Mouse (Mus musculus): ENCODE results near the gene Trpv4.

Gene Trpv4

DNA sequence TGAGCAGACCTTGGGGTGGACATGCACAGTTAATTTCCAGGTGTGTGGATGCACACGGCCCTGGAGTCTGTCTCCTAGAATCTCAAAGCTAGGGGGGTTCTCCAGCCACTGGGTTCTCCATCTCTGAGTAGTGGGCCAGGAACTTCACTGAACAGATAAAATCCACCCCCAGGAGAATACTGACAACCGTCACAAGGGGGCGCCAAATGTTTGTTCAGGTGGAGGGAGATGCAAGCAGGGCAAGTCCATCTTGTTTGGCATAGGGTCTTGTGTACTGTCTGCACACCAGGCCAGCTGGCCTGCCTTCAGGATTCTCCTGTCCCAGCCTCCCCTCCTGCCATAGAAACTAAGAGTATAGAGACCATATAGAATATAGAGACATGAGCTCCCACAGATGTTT is 32.6 kb downstream of the Trpv4 start:
- DNase-seq (ENCODE audit: low read depth in 2 of 2, low spot score in 2 of 2) = peak; percentile 57 to 71

DNA sequence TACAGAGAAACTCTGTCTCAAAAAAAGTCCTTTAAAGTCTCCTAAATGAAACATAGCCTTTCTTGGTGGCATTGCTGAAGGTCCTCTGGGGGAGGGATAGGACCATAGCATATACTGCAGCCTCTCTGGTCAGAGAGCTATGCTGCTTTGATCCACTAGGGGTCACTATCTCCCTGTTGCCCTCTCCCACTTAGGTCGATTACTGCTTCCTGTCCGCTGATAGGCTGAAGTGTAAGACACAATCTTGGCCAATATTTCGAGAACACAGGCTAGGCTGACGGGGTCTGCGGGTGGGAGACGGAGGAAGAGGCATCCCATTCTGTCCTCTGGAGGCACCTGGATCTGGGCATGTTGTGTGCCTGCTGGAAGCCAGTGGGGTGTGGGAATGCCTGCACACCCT is 37.9 kb downstream of the Trpv4 start:
- DNase-seq (ENCODE audit: low read depth in 2 of 2, low spot score in 2 of 2) = no peak

DNA sequence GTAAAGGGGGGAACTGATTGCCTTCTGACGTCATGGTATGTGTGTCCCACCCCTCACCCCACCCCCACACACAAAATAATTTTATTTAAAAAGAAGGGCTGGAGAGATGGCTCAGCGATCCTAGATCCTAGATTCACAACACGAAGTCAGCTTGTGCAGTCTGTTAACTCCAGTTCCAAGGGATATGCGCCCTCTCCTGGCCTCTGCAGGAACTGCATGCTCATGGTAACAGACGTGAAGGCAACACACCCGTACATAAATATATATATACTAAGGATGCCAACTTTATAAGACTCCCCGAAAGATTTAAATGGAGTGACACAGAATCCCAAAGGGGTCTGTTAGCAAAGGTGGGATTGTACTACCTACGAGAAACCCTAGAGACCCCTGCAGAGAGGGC is 39.4 kb downstream of the Trpv4 start:
- peak; percentile 49 to 69 for DNase-seq (ENCODE audit: low read depth in 2 of 2, low spot score in 2 of 2)

DNA sequence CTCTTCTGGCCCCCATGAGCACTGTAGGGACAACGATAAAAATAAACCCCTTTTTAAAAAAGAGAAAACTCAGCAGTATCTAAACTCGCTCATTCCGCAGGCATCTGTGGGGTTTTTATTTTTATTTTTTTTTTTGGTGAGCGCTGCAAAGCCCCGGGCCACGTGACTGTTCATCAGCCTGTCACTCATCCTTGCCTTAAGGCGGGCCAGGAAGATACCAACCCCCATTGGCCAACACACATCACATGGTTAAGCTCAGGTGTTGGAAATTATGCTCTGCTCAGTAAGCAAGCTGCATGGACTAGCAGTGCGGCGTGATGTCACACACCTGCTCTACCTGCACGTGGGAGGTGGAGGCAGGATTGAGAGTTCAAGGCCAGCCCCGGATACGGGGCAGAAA is 40.4 kb downstream of the Trpv4 start:
- no peak for DNase-seq (ENCODE audit: low read depth in 2 of 2, low spot score in 2 of 2)

DNA sequence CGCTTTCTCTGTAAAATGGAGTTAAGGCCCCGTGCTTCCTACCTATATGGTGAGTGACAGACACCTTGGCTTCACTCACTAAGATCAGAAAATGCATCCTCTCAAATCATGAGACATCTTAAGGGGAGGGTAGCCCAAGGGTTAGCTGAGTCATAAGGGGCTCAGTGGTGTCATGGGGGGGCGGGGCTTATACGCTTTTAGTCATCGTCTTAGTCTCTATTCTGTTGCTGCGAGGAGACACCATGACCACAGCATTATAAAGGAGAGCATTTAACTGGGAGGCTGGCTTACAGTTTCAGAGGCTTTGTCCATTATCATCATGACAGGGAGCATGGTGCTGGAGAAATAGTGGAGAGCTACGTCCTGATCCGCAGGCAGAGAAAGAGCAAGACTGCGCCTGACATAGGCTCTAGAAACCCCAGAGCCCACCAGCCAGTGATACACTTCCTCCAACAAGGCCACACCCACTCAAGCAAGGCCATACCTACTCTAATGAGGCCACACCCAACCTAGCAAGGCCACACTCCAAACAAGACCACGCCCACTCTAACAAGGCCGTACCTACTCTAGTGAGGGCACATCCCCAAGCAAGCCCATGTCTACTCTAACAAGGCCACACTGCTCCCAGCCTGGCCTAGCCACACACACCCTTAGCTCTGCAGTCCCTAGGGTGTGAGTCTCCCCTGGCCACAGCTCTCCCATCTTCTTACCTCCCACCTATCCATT is 41.7 kb downstream of the Trpv4 start:
- DNase-seq (ENCODE audit: low read depth in 2 of 2, low spot score in 2 of 2) = no peak

DNA sequence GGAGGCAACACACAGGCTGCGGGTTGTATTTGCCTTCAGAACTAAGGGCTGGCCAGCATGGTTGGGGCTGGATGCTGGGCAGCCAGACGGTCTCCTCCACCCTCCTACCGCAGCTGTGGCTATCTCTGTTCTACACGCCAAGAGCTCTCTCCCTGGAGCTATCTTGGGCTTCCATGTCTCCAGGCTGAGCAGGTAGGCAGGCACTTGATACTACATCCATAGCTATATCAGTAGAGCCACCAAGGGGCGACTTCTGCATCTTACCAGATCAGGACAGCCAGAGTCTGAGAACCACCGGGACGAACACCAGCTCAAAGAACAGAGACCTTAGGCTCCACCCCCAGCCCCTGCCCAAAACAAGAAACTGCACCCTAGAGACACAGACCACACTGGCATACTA is 43.4 kb downstream of the Trpv4 start:
- DNase-seq (ENCODE audit: low read depth in 2 of 2, low spot score in 2 of 2) = no peak

DNA sequence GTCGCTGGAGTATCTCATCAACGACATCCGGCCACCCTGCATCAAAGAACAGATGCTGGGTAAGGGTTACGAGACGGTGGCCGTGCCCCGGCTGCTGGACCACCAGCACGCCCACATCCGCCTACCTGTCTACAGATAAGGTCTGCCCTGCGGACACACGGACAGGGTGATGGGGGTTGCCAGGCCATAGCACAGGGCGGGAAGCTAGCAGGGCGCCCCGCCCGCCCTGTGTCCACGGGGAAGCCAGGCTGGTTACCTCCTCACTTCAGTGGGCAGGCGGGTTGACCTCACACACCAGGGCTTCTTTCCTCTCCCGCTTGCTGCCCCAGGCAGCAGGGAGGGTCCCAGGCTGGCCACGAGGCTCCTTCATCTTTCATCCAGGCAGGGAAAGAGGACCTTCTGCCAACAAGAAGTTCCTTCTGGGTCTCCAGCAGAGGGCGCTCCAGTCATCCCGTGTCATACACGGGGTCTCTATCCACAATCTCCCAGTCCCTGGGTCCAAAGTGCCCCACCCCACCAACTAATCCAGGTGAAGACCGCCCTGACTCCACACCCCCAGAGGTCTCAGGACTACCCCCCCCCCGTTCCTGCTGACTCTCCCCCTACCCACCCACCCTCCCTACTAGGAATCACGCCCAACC is 46.1 kb downstream of the Trpv4 start:
- peak in 1 of 2 experiments; percentile 34 for DNase-seq (ENCODE audit: low read depth in 2 of 2, low spot score in 2 of 2)

DNA sequence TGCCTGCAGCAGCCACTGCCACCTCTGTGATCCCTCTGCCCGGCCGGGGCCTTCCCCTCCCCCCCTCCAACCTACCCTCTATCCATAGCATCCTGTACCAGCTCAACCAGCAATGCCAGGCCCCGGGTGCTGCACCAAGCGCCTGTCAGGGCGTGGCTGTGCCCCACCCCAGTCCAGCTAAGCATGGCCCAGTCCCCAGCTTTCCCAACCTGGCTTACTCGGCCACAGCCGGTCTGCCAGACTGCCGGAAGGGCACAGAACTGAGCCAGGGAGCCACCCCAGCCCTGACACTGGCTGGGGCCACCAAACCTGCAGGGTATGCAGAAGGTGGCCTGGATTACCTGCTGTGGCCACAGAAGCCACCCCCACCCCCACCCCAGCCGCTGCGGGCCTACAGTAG is 47.0 kb downstream of the Trpv4 start:
- DNase-seq (ENCODE audit: low read depth in 2 of 2, low spot score in 2 of 2) = no peak

DNA sequence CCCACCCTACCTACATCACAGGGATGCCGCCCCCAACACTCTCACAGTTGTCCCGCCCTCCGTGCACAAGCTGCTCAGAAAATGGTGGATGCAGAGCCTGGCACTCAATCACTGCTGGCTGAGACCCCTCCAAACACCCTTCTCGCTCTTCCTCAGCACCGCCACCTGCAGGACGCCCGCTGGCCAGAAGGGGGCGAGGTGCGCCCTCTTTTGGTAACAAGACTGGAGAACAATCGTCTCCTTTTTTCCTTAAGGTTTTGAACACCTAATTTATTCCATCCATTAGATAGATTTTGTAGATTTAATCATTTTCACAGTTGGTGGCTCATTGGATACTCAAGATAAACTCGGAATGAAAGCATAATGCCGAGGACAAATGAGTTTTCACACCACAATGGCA is 49.7 kb downstream of the Trpv4 start:
- DNase-seq (ENCODE audit: low read depth in 2 of 2, low spot score in 2 of 2) = peak; percentile 60 to 74

DNA sequence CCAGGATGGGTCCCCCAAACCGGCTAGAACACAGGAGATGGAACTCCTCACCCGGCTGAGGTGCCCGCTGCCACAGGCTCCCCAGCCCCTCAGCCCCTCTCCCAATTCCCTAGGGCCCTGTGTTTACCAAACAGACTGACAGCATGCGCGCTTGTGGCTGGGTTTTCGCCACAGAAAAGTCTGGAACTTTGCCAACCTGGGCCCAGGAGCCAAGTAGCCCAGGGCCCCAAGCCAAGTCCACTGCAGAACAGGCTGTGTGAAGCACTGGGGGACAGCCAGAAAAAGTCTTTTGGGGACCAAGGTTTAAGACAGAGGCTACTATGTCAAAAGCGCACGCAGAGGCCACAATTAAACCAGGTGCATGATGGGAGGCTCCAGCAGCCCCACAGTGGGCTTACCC is 50.6 kb downstream of the Trpv4 start:
- no peak for DNase-seq (ENCODE audit: low read depth in 2 of 2, low spot score in 2 of 2)

DNA sequence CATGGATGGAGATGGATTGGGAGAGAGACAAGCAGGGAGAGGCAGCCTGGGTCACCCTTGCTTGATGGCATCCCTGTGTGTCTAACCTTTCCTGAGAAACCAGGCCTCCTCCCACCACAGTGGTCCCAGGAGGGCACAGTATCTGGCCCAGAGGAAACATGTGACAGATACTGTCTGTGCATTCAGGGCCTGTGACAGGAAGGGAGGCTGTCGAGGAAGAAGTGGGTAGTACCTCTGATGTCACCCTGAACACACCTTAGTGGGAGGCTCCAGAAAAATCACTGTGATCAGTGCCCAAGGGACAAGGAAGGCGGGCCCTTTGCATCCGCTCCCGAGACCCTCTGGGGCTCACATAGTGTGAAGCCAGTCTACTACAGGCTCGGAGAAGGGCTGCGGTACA is 52.2 kb downstream of the Trpv4 start:
- no peak for DNase-seq (ENCODE audit: low read depth in 2 of 2, low spot score in 2 of 2)

DNA sequence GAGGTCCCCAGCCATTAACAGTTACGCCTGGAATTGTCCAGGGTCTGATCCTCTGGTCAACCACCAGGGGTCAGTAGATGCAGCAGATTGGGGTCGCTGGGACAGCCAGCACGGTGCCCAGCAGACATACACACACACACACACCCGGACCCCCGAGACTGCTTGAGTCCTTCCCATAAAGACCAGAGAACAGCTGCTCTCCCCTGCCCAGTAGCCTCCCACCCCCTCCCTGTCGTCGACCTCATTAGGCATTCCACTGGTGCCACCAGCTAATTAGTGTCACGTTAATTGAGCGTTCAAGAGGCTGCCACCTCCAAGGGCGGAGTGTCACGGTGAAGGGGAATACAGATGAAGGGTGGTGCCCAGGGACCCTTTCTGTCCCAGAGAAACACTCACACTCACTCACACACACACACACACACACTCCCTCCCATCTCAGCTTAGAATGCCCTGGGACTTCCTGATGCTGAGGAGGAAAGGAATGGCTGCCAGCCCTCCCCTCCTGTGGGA is 53.4 kb downstream of the Trpv4 start:
- no peak for DNase-seq (ENCODE audit: low read depth in 2 of 2, low spot score in 2 of 2)

DNA sequence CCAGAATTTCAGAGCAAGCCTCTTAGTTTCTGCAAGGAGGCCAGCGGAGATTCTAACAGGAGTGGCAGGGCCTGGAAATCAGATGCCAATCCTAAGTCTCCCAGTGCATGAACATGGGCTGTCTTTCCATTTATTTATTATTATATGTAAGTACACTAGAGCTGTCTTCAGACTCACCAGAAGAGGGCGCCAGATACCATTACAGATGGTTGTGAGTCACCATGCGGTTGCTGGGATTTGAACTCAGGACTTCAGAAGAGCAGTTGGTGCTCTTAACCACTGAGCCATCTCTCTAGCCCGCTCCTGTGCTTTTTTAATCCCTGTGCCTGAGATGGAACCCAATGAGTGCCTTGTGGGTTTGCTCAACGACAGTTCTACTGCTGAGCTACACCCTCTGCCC is 54.2 kb downstream of the Trpv4 start:
- DNase-seq (ENCODE audit: low read depth in 2 of 2, low spot score in 2 of 2) = no peak

DNA sequence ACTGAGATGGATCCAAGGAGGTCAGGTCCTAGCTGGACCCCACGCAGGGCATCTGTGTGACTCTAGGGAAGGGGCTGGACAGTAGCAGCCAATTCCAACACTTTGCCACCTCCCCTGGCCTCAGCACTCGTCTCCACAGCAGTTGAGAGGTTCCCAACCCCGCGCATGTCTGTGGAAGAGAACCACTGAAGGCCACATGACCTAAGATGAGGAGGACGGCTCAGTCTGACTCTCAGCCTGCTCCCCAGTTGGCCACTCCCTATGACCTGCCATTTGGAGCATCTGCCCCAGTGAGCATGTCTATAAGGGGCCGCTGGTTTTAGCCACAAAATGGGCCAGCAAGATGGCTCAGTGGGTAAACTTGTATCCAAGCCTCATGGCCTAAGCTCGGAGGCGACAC is 56.2 kb downstream of the Trpv4 start:
- no peak for DNase-seq (ENCODE audit: low read depth in 2 of 2, low spot score in 2 of 2)

DNA sequence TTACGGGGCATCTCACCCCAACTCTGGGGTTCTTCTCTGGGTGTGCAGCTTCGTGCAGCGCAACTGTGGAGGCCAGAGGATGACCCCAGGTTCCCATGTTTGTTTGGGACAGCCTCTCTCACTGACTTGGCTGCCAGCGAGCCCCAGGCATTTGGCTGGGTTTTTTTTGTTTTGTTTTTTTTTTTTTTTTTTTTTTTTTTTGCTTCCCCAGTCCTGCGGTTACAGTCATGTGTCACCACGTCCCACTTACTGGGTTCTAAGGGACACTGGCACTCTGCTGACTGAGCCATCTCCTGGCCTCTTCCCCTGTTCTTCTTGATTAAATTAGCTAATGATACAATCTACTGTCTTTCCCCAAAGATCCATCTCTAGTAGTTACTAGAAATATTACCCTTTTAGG is 60.6 kb downstream of the Trpv4 start:
- DNase-seq (ENCODE audit: low read depth in 2 of 2, low spot score in 2 of 2) = no peak

DNA sequence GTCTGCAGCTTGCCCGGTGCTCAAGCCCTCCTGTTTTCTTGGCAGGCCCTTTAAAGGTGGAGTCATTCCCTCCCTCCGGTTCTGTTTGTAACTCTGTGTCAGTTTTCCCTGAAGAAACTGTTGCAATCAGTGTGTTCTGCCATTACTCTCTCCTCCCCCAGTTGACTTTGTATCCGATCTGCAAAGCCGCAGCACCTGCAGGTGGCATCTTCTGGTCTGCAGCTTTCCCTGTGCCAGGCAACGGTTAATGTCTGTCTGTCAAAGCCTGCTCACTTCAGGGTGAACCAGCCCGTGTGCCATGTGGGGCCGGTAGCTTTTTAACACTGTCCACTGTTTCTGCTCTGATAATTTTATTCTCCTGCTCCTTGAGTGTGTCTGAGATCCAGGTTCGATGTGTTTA is 61.0 kb downstream of the Trpv4 start:
- DNase-seq (ENCODE audit: low read depth in 2 of 2, low spot score in 2 of 2) = no peak

DNA sequence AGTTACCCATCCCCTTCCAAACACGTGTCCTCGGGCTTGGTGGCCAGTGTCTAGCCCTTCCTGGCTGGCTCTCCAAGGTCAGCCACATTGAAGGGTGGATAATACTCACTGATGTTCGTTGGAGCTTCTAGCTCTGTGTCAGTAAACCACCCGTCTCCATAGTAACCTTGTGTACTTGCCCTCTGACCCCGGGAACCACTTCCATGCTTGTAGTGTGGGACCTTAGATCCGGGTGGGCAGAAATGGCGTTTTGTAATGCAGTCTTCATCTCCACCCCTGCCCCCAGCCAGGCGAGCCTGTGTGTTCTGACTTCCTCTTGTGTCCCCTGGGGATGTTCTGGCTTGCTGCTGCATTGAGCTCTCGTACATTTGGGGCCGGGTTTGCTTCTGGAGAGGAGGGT is 61.6 kb downstream of the Trpv4 start:
- no peak for DNase-seq (ENCODE audit: low read depth in 2 of 2, low spot score in 2 of 2)

DNA sequence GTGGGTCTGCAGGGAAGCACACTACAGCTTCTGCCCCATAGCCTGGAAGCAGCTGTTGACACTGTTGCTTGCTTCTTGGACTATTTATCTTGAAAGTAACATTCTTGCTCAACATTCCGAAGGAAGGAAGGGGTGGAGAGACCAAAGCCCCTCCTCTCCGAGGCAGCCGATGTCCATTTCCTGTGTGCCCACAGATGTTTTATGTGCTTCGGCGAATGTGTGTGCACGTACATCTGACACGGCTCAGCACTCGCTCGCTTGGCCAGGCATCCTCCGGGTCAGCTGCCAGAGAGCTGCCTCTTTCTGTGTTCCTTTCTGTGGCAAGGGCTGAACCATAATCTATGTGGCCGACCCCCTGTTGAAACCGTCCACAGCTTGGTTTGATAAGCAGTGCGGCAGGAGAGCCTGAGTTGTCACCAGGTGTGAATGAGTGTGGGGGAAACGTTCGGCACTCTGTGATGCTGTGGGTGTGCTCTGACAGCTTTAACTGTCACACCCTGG is 63.4 kb downstream of the Trpv4 start:
- peak in 1 of 2 experiments; percentile 19 for DNase-seq (ENCODE audit: low read depth in 2 of 2, low spot score in 2 of 2)

DNA sequence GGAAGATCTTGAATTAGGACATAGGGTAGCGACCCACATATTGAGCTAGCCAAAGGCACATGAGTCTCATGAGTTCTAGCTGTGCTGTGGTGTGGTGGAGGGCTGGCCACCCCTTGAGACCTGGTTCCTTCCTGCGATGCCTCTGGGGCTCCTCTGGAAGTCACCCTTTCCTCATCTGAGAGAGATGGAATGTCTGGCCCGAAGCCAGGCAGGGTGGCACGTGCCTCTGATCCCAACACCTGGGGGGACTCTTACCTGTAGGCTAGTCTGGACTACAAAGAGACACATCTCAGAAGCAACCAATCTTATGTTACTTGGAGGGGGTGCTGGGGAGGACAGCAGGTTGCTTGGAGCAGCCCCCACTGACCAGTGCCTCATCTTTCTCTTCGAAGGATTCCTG is 64.3 kb downstream of the Trpv4 start:
- no peak for DNase-seq (ENCODE audit: low read depth in 2 of 2, low spot score in 2 of 2)

DNA sequence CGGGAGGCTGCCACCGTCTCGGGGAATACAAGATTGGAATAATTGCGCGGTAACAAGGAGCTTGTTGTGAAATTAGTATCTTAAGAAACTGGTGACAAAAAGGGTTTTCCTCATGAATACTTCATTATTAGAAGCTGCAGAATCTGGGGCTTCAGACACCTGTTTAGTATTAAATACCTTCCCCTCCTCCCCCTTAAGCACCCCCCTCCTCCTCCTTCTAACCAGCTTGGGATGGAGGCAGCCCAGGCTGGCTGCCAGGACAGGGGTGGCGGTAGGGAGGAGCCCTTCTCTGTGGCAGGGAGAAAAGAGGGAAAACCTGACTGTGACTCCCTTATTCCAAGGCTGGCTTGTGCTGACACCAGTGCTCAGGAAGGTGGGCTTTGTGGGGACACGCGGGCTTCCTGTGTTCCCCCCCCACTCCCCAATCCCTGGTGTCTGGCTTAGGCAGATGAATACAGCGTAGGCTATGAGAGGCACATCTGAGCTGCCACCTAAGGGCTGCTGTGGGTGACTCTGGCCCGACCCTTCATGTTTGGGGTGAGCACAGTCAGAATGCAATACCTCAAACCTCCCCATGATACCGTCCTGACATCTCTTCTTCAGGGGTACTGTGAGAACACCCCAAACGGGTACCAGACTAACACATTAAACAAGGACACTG is 64.9 kb downstream of the Trpv4 start:
- peak in 1 of 2 experiments; percentile 19 for DNase-seq (ENCODE audit: low read depth in 2 of 2, low spot score in 2 of 2)

DNA sequence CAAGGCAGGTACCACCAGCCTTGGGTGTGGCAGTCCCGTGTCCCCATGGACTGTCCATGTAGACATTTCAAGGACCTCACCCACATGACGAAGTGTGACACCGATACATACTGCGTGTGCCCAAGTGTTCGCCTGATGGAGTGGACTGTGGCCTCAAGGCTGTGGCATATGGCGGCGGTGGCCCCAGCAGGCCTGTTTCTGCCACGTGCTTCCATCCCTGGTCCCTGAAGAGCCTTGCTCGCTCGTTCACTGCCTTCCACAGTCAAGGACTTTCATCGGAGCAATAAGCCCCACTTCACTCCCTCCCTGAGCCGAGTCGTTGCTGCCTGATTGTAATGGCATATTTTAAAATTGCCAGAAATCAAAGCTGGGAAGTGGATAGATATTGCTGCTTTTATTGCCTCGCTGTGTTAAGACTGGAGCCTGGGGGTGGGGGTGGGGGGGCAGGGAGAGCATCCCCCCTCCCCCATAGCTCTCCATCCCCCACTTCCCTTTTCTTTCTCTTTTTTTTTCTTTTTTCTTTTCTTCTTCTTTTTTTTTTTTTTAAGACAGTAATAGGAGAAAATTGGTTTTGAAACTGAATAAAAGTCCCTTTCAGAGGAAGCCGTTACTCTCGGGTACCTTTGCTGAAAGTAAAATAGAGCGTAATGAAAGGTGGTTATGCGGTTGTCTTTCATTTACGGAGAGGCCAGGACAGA is 65.6 kb downstream of the Trpv4 start:
- DNase-seq (ENCODE audit: low read depth in 2 of 2, low spot score in 2 of 2) = no peak

DNA sequence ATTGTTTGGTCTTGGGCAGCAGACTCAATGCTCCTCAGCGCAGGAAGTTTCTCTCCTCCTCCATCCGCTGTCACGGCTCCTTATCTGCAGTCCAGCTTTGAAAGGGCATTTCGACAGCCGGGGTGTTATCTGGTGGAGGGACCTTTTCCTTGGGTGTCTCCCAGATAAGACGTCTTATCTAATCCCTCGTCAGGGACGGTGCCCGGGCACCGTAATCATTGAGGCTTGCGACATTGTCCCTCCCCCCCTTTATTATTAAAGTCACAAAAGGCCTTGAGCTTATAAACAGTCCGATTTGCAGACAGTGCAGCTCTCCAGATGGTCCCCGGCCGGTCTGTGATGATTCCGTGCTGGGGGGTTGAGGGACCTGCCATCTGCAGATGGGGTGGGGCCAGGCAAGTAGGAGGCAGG is 67.1 kb downstream of the Trpv4 start:
- DNase-seq (ENCODE audit: low read depth in 2 of 2, low spot score in 2 of 2) = no peak
